In genomic region chr2:69086505-69087260, GRCm38 (mm10) we compare ENCODE assay signal across 12 mouse cellular contexts. TPM values are rescaled to one million over a fixed set of nuclear protein-coding genes. Genes with fewer than 3 reads are reported as not detected.
DNase-seq lines count a peak whose midpoint lies in the region; ATAC-seq lines count a peak whose summit lies in the region.
"Had no signal": no experiment of that assay in that cellular context is flagged by ENCODE, and none has a peak within 500 bp of the region (broad histone marks: within the 10 kb centered on the region; RNA-seq: fewer than 3 reads in every experiment).

No protein-coding gene starts in this region.

- DNase-seq in left cerebral cortex, postnatal 4 days: peak; percentile 35
- DNase-seq in left cerebral cortex, postnatal 14 days (ENCODE audit: low spot score in 2 of 2): no peak
- peak; percentile 54 for DNase-seq in mesoderm, embryonic 11.5 days (ENCODE audit: low read depth, low spot score)
- DNase-seq in retina, embryonic 14.5 days (ENCODE audit: low spot score): peak; percentile 33
- DNase-seq in urinary bladder, postnatal 4 days (ENCODE audit: low spot score in 2 of 2): no peak
- no peak for DNase-seq in liver
- no peak for DNase-seq in urinary bladder, postnatal 10 days (ENCODE audit: low spot score)
- DNase-seq: gastrocnemius, postnatal 10 days; heart, postnatal 10 days; kidney, postnatal 10 days had no signal

- ATAC-seq in forebrain, embryonic 12.5 days (ENCODE audit: low FRiP score): peak; percentile 58; the same call in 1 of the 2 replicates

- H3K9ac ChIP-seq in forebrain, embryonic 12.5 days: no peak overlapping the region
- H3K9ac ChIP-seq: liver, embryonic 14.5 days had no signal

- peaks cover 23% of the 10 kb centered on the region for H3K4me1 ChIP-seq in forebrain, embryonic 12.5 days

- H3K27me3 ChIP-seq in forebrain, embryonic 12.5 days: no peaks in the 10 kb centered on the region

- whole genome bisulfite sequencing in forebrain, embryonic 12.5 days: 28% methylated on average over 8 of the region's 8 CpGs

- no peaks in the 10 kb centered on the region for H3K36me3 ChIP-seq in forebrain, embryonic 12.5 days (replicated peaks)

- no peaks in the 10 kb centered on the region for H3K9me3 ChIP-seq in forebrain, embryonic 12.5 days

- intact Hi-C loops in left cerebral cortex, postnatal 4 days (cut with DNase I): no loop called here
- intact Hi-C loops in left cerebral cortex, postnatal 14 days (cut with DNase I): no loop called here

- H3K27ac ChIP-seq in forebrain, embryonic 12.5 days: peak overlapping the region; percentile 1; the same call in 1 of the 2 replicates
- H3K27ac ChIP-seq: liver, embryonic 14.5 days had no signal

- H3K4me3 ChIP-seq in forebrain, embryonic 12.5 days (replicated peaks): no peak overlapping the region

- no peak overlapping the region for H3K4me2 ChIP-seq in forebrain, embryonic 12.5 days

RNA-seq across cellular contexts. Expression of gene Nostrin, which starts 48.9 kb away (rescaled TPM):
- 1 to 10 TPM; 2.8 to 3.6 TPM for total RNA-seq in left cerebral cortex, postnatal 4 days (2021)
- 1 to 10 TPM; 4.7 to 7.6 TPM for total RNA-seq in left cerebral cortex, postnatal 14 days (2021)
- 0.43 and 0.64 TPM in 2 replicates for polyA plus RNA-seq in forebrain, embryonic 12.5 days (2016; fragmentation: Nextera tagmentation; extraction: Ambion mirVana)

Comparison
In these comparisons a context has a peak if more than half of its experiments do, and no peak if none do; other contexts are left out.
1. DNase-seq: peak in left cerebral cortex, postnatal 4 days (single experiment), mesoderm, embryonic 11.5 days (single experiment) and retina, embryonic 14.5 days (single experiment); none in left cerebral cortex, postnatal 14 days (0 of 2), urinary bladder, postnatal 4 days (0 of 2), liver (single experiment) and urinary bladder, postnatal 10 days (single experiment).